Mouse (Mus musculus) liver, postnatal 0 days (tissue): ENCODE data around the gene Aldh3b3. TPM values are rescaled to one million over a fixed set of nuclear protein-coding genes. Genes with fewer than 3 reads are reported as not detected.

Experiments
- ATAC-seq: fragments of 200-750 bp; cut with Nextera tagmentation; 2 replicates; pipeline ENCODE4 v1.8.0; 2017; ENCODE audit warnings: mild to moderate bottlenecking, moderate library complexity
- DNase-seq: peaks from one replicate; pipeline ENCODE4 v3.0.0-alpha.2; 2016
- H3K27ac ChIP-seq: fragments of 300-500 bp; sonication (generic); 2 replicates; pipeline ENCODE4 v1.5.1; 2014; ENCODE audit warnings: antibody characterized with exemption, moderate library complexity, mild to moderate bottlenecking, low read depth
- H3K27me3 ChIP-seq: fragments of 300-500 bp; sonication (generic); 2 replicates; pipeline ENCODE4 v1.6.1; 2014; ENCODE audit warnings: low read length, control low read depth, mixed read lengths; ENCODE audit not compliant: insufficient read depth
- H3K36me3 ChIP-seq: fragments of 300-500 bp; sonication (generic); replicated peaks from 2 replicates; pipeline ENCODE4 v1.6.1; 2014; ENCODE audit warnings: mild to moderate bottlenecking, control low read depth, low read length, moderate library complexity, mixed read lengths; ENCODE audit not compliant: insufficient read depth
- H3K4me1 ChIP-seq: fragments of 300-500 bp; sonication (generic); 2 replicates; pipeline ENCODE4 v1.6.1; 2014; ENCODE audit warnings: antibody characterized with exemption, mild to moderate bottlenecking, control low read depth; ENCODE audit not compliant: insufficient read depth
- H3K4me2 ChIP-seq: fragments of 300-500 bp; sonication (generic); 2 replicates; pipeline ENCODE4 v1.6.1; 2014; ENCODE audit warnings: low read depth, mild to moderate bottlenecking, low read length, moderate library complexity, mixed read lengths
- H3K4me3 ChIP-seq: fragments of 300-500 bp; sonication (generic); 2 replicates; pipeline ENCODE4 v1.5.1; 2014; ENCODE audit warnings: low read depth, low read length
- H3K9ac ChIP-seq: fragments of 300-500 bp; sonication (generic); replicated peaks from 2 replicates; pipeline ENCODE4 v1.6.1; 2014; ENCODE audit warnings: mild to moderate bottlenecking, moderate library complexity
- H3K9me3 ChIP-seq: fragments of 300-500 bp; sonication (generic); 2 replicates; pipeline ENCODE4 v1.6.1; 2016; ENCODE audit warnings: mild to moderate bottlenecking, control low read depth, low read length, mixed read lengths
- CTCF ChIP-seq: sonication (generic); IDR thresholded peaks from 2 replicates; pipeline ENCODE4 v1.5.1; 2016; ENCODE audit warnings: antibody characterized with exemption, low read depth
- EP300 ChIP-seq: IDR thresholded peaks from 2 replicates; pipeline ENCODE4 v1.6.1; 2016; ENCODE audit warnings: antibody characterized with exemption, low read depth, mild to moderate bottlenecking
- WGBS: fragments of 180-500 bp; shearing (Covaris S2); extraction: QIAGEN DNeasy Blood & Tissue Kit; methylation state at CpG from one replicate; pipeline ENCODE4 v1.1.7; 2014; ENCODE audit not compliant: insufficient replicate concordance; 5-methylcytosine and 5-hydroxymethylcytosine counted together
- polyA plus RNA-seq: library from polyadenylated mRNA; unstranded; fragments of >200 nt; fragmentation: Nextera tagmentation; extraction: Ambion mirVana; gene quantifications from 2 replicates; pipeline ENCODE4 v1.2.1, GENCODE M21; 2015

The Aldh3b3 gene
- polyA plus RNA-seq, 1 experiment from 2014 or later = 0.13 TPM

DNA sequence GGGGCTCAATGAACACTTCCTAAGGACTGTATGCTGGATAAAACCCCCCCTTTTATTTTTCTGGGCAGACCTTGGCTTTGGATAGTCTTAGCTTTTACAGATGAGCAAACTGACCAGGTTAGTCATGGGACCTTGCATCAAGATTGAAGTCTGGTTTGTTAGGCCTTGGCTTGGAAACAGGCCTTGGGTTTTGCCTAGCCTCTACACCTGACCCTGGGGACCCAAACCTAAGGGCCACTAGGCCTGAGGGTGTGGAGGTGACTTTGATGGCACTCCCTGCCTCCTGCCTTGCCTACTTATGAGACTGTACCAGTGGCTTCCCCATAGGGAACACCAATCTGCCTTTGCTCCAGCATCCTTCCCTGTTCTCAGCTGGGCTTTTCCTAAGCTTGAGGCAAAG lies 38.5 kb upstream of the Aldh3b3 start:
- H3K4me2 ChIP-seq = no peak overlapping the region
- H3K27ac ChIP-seq = no peak overlapping the region
- ATAC-seq (no peak), DNase-seq (no peak)
- no peak overlapping the region for H3K9ac ChIP-seq
- no peaks in the 10 kb centered on the region for H3K27me3 ChIP-seq
- no peaks in the 10 kb centered on the region for H3K36me3 ChIP-seq
- H3K9me3 ChIP-seq = no peaks in the 10 kb centered on the region
- H3K4me1 ChIP-seq = peaks cover 22% of the 10 kb centered on the region
- H3K4me3 ChIP-seq = no peak overlapping the region
- TF ChIP-seq EP300 = no peak
- TF ChIP-seq CTCF = no peak

DNA sequence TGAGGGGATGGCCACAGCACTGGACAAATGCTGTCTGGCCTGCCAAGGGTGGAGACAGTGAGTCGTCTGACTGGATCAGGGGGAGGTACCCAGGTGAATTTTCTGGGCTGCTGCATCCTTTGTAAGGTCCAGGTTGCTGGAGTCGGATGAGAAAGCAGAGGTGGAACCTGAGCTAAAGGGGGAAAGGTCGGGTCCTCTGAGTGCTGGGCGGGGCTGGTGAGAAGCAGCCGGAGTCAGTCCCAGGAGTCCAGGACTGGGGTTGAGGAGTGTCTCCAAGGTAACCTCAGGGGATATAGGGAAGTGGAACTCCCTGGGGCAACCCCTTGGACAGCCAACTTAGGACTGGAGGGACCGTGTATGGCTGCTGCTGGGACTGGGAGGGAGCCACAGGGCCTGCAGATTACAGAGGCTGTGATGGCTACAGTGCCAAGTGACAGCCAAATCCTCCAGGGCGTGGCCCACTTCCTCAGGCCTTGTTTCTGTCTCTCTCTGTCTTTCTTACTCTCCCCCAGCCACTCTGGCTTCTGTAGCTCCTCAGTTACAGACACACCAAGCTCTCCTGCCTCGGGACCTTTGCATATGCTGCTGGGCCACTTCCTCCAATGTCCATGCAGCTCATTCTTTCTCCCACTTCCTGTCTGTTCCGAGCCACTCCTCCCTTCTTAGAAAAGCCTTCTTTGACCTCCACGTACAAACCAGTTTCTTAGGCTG lies 35.6 kb upstream of the Aldh3b3 start:
- DNase-seq (no peak), ATAC-seq (peak; percentile 28; the same call in 1 of the 2 replicates)
- WGBS = 39% methylated on average over 10 of the region's 10 CpGs
- peaks cover 23% of the 10 kb centered on the region for H3K4me1 ChIP-seq
- H3K9me3 ChIP-seq = no peaks in the 10 kb centered on the region
- no peak overlapping the region for H3K9ac ChIP-seq
- H3K36me3 ChIP-seq = no peaks in the 10 kb centered on the region
- TF ChIP-seq EP300 = no peak
- no peak for TF ChIP-seq CTCF
- H3K27ac ChIP-seq = peak overlapping the region; percentile 91
- H3K4me2 ChIP-seq = 0 out of 2 replicates have a peak overlapping the region, but pooled peaks have one; percentile 8
- no peaks in the 10 kb centered on the region for H3K27me3 ChIP-seq
- H3K4me3 ChIP-seq = no peak overlapping the region

GRCm38 (mm10) chr19:3923586-3923985 lies 34.9 kb upstream of the Aldh3b3 start:
- H3K4me1 ChIP-seq = peaks cover 23% of the 10 kb centered on the region
- H3K9me3 ChIP-seq = no peaks in the 10 kb centered on the region
- WGBS = 44% methylated on average over 13 of the region's 13 CpGs
- no peaks in the 10 kb centered on the region for H3K27me3 ChIP-seq
- no peaks in the 10 kb centered on the region for H3K36me3 ChIP-seq
- H3K27ac ChIP-seq = peak overlapping the region; percentile 91
- ATAC-seq = peak; percentile 66
- H3K4me2 ChIP-seq = peak overlapping the region; percentile 18; the same call in 1 of the 2 replicates
- DNase-seq = peak; percentile 55
- TF ChIP-seq EP300 = no peak
- TF ChIP-seq CTCF = no peak
- peak overlapping the region; percentile 41; the same call in 1 of the 2 replicates for H3K9ac ChIP-seq
- no peak overlapping the region for H3K4me3 ChIP-seq

DNA sequence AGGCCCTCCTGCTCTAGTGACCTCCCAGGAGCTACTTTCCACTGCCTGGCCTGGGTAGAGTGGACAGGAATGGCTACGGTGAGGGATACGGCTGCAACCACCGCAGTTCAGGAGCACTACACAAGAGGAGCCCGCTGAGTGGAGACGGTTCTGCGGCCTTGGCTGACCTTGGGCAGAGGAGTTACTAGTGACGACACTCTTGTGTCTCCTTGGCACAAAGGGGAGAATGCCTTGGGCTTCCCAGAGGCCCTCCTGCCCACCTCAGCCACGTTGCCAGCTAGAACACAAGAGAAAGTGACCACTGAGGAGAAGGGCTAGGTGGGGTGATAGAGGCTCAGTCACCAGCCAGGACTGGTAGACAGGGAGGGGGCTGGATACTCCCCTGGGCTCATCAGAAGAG lies 34.3 kb upstream of the Aldh3b3 start:
- ATAC-seq (no peak), DNase-seq (no peak)
- Histone ChIP-seq H3K9me3 (no peaks in the 10 kb centered on the region), H3K27ac (peak overlapping the region; percentile 91), H3K9ac (peak overlapping the region; percentile 41), H3K4me3 (no peak overlapping the region), H3K4me1 (peaks cover 28% of the 10 kb centered on the region), H3K36me3 (no peaks in the 10 kb centered on the region), H3K4me2 (peak overlapping the region; percentile 18), H3K27me3 (no peaks in the 10 kb centered on the region)
- 67% methylated on average over 8 of the region's 8 CpGs for WGBS
- TF ChIP-seq EP300 (no peak), CTCF (no peak)

DNA sequence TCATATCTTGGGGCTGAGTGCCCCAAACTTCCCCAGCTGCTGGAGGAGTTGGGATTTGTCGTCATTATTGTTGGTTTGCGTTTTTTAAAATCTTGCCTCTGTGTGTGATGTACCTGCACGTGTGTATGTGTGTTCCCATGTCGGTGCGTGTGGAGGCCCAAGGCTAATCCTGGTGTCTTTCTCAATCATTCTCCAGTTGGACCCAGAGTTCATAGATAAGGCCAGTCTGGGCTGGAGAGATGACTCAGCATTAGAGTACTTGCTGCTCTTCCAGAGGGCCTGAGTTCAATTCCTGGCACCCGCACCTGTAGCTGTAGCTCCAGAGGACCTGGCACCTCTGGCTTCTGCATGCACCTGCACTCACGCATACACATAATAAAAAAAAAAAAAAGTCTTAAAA lies 33.6 kb upstream of the Aldh3b3 start:
- TF ChIP-seq CTCF (no peak), EP300 (no peak)
- H3K9ac ChIP-seq = no peak overlapping the region
- H3K9me3 ChIP-seq = no peaks in the 10 kb centered on the region
- DNase-seq = no peak
- no peak overlapping the region for H3K4me3 ChIP-seq
- H3K27ac ChIP-seq = peak overlapping the region; percentile 91; the same call in 1 of the 2 replicates
- H3K4me2 ChIP-seq = peak overlapping the region; percentile 18; the same call in 1 of the 2 replicates
- no peaks in the 10 kb centered on the region for H3K36me3 ChIP-seq
- no peak for ATAC-seq
- 74% methylated on average over 7 of the region's 7 CpGs for WGBS
- H3K4me1 ChIP-seq = peaks cover 35% of the 10 kb centered on the region
- H3K27me3 ChIP-seq = no peaks in the 10 kb centered on the region

DNA sequence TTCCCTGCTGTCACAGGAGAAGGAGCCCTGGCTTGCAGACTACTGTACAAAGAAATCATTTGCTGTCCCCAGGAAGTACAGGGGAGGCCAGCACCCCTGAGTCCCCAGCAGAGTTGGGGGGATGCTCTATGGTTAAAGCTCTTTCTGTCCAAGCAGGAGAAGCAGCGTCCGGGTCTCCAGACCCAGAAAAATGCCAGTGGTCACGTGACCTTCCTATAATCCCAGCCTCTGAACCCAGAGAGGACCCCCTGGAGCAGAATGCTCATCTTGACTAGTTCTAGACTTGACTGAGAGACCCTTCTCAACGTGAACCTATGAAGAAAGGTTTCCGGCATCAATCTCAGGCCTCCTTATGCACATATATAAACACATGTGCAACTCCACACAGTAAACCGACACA lies 32.6 kb upstream of the Aldh3b3 start:
- no peak for DNase-seq
- no peak overlapping the region for H3K9ac ChIP-seq
- H3K36me3 ChIP-seq = no peaks in the 10 kb centered on the region
- no peak for TF ChIP-seq CTCF
- ATAC-seq = no peak
- no peak overlapping the region for H3K27ac ChIP-seq
- H3K27me3 ChIP-seq = no peaks in the 10 kb centered on the region
- no peak overlapping the region for H3K4me2 ChIP-seq
- WGBS = 84% methylated on average over 6 of the region's 6 CpGs
- H3K4me1 ChIP-seq = peaks cover 45% of the 10 kb centered on the region
- H3K9me3 ChIP-seq = no peaks in the 10 kb centered on the region
- no peak overlapping the region for H3K4me3 ChIP-seq

GRCm38 (mm10) chr19:3926279-3926678 lies 32.2 kb upstream of the Aldh3b3 start:
- H3K27me3 ChIP-seq = no peaks in the 10 kb centered on the region
- no peak overlapping the region for H3K4me2 ChIP-seq
- H3K9me3 ChIP-seq = no peaks in the 10 kb centered on the region
- H3K27ac ChIP-seq = no peak overlapping the region
- ATAC-seq (no peak), DNase-seq (no peak)
- WGBS = 59% methylated on average over 3 of the region's 3 CpGs
- H3K4me3 ChIP-seq = no peak overlapping the region
- no peak overlapping the region for H3K9ac ChIP-seq
- H3K4me1 ChIP-seq = peaks cover 49% of the 10 kb centered on the region
- TF ChIP-seq EP300 (no peak), CTCF (peak; percentile 28; the same call in 1 of the 2 replicates)
- no peaks in the 10 kb centered on the region for H3K36me3 ChIP-seq
